Mouse (Mus musculus): ENCODE data around the gene Mrtfb. TPM values are rescaled to one million over a fixed set of nuclear protein-coding genes. Genes with fewer than 3 reads are reported as not detected.
A peak's percentile ranks its signal among the peaks of the same experiment; 100 is the strongest.
"Not testable (repeated sequence)": the region's sequence is repeated elsewhere in the genome, so short reads cannot be mapped to it uniquely, and the experiment has no call there.

Gene Mrtfb
- total RNA-seq, 2 experiments from 2014 or later, result 28.7 to 29.9 TPM

DNA sequence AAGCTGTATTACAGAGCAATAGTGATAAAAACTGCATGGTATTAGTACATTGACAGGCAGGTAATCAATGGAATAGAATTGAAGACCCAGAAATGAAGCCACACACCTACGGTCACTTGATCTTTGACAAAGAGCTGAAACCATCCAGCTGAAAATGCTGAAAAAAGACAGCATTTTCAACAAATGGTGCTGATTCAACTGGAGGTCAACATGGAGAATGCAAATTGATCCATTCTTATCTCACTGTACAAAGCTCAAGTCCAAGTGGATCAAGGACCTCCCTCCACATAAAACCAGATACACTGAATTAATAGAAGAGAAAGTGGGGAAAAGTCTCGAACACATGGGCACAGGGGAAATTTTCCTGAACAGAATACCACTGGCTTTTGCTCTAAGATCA lies 89.5 kb downstream of the Mrtfb start:
- intact Hi-C loops (cut with DNase I); DNase-seq: not testable (repeated sequence)

DNA sequence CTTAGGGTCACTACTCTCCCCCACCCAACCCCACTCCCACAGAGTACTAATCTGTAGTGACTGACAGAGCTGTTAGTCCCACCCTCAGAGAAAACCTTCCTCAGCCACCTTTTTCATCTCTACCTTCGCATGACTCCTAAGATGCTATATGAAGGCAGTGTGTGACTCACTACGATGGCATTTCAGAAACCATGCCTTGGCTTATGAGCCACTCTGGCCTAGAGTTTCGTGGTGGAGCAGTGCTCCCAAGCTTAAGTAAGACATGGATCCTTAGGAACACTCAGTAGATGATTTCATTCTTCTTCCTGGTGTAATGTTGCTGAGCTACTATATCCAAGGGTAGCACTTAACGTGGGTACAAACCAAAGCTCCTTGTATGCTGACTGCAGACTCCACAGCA lies 94.4 kb downstream of the Mrtfb start:
- intact Hi-C loops (cut with DNase I), result loop anchor here (1.0 kb wide), 1 partner anchor 190 kb away; no protein-coding TSS in a partner anchor
- DNase-seq, result no peak

DNA sequence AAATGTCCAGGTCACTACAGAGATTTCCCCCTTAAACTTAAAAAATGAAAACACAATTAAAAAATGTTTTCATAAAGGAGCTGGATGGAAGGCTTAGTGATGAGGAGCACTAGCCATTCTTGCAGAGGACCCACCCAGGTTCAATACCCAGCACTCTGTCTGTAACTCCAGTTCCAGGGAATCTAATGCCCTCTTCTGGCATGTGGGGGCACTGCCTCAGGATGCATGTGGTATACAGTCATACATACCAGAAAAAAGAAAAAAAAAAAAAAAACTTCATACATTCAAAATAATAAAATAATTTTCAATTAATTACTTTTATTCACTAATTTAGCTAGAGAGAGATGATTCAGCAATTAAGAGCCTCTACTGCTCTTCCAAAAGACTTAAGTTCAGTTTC lies 95.0 kb downstream of the Mrtfb start:
- DNase-seq, result no peak
- intact Hi-C loops (cut with DNase I), result loop anchor here (1.0 kb wide), 1 partner anchor 191 kb away; no protein-coding TSS in a partner anchor

DNA sequence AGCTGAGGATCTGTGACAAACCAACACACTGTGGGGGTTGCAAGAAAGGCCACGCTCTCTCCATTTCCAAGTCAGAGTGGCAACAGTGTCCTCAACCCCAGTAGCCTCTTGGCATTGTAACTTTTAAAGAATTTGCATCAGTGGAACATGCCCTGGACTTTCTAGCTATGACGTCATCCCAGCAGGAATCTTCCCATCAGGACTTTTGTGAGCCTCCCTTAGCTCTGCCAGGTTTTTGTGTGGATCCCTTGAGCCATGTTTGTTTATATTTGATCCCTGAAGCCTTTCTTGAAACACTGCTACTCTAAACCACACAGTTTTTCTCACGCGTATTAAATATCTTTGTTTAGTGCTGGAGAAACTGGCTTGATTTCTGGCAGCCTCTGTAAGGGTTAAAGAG lies 97.6 kb downstream of the Mrtfb start:
- intact Hi-C loops (cut with DNase I), result no loop called here

DNA sequence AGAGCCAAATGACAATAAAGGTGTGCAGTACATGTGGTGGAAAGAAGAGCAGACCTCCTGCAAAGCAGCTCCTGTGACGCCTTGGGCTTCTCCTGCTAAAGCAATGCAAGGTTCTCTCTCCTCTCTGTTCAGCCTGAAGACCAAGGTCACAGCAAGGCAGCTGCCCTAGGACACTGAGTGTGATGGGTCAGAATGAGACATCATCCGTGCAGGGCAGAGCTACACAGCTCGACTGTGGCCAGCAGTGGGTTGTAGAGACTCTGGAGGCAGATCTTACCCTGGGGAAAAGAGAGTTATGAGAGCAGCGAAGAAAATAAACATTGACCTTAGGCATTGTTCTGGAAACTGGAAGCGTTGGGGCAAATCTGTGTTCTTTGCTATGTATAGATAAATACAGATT lies 98.2 kb downstream of the Mrtfb start:
- intact Hi-C loops (cut with DNase I), result no loop called here
- DNase-seq, result no peak

More for the DNA sequence above, 97.6 kb downstream of the Mrtfb start:
- no peak for DNase-seq

DNA sequence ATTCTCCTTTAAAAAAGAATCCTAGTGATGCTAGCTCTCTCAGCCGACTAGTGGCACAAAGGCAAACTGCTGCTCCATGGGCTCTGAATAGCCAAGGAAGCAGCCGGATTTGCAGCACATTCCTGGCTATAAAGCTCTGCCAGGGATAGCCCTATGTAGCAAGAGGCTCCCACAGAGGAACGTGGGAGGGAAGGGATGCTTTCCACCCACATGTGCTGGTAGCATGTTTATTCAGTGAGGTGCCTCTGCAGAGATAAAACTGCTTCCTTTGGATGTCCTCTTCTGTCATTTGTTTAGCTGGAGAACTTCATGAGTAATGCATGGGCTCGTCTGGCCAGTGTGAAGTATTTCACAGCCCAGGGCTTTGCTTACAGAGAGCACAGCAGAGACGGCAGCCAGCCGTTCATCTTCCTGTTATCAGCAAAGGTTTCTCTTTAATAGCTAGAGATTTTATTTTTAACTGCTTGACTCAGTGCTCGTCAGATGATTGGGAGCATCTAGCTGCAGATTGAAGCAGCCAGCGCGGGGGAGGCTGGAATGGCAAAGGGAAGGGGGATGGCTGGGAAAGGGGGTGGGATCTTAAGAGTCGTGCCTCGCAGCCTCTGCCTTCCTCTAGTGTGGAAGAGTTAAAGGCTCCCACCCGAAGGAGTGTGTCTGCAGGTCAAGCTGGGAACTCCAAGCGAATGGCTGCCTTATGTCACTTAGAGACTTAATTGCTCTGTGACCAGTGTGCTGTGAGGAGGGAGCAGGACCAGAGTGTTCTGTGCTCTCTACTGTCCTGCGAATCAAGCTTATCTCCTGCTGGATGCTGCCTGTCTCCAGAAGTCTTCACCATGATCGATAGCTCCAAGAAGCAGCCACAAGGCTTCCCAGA lies 101.8 kb downstream of the Mrtfb start:
- intact Hi-C loops (cut with DNase I), result loop anchor here (2.0 kb wide), 2 partner anchors 15 to 101 kb away; partner anchors contain the start of gene Mrtfb
- peak; percentile 70 to 73 for DNase-seq

- no peak for DNase-seq
- intact Hi-C loops (cut with DNase I), result loop anchor here (2.0 kb wide), 1 partner anchor 14 kb away; no protein-coding TSS in a partner anchor
Observed at GRCm38 (mm10) chr16:13358741-13359140, 102.5 kb downstream of the Mrtfb start.

DNA sequence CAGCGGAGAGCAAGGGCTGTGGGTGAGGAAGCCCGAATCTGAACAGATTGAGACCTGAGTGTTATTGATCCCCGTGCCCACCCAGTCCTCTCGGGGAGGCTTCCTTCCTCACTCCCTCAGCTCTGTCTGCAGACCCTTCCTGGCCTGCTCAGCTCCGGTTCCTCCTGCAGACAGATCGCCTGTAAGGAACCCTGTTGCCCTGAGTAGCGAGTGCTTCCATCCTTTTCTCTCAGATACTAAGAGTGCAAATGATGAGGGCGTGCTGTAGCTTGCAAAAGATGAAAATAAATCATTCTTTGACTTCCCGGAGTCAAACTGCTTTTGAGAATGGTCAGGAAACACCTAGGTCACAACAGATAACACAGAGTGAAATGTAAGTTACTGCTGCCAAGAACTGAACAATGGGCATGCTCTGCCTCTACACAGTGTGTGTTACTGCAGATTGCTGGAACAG lies 103.2 kb downstream of the Mrtfb start:
- DNase-seq, result peak; percentile 23 to 37
- intact Hi-C loops (cut with DNase I), result loop anchor here (2.0 kb wide), 1 partner anchor 13 kb away; no protein-coding TSS in a partner anchor

DNA sequence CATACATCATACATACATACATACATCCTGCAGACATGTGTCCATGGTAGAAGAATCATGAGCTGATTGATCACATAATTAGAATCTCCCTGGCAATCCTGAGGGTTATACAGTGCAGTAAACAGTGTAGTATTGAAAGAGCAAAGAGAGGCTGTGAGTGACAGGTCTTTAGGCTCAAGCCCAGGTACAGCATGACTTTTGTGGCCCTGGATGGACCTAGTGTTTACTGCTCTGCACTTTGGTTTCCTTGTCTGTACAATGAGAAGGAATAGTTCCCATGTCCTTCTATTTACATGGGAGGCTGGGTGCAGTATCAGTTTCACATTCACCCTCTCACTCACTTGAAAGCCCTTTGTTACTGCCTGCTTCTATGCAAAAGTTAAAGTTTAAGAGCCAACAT lies 103.9 kb downstream of the Mrtfb start:
- intact Hi-C loops (cut with DNase I), result no loop called here
- DNase-seq, result no peak

GRCm38 (mm10) chr16:13360835-13361234 lies 104.6 kb downstream of the Mrtfb start:
- no peak for DNase-seq
- intact Hi-C loops (cut with DNase I), result no loop called here

- intact Hi-C loops (cut with DNase I), result no loop called here
- DNase-seq, result no peak
Observed at GRCm38 (mm10) chr16:13363141-13363540, 106.9 kb downstream of the Mrtfb start.

- DNase-seq, result no peak
- intact Hi-C loops (cut with DNase I), result no loop called here
Observed at GRCm38 (mm10) chr16:13364145-13364544, 107.9 kb downstream of the Mrtfb start.

DNA sequence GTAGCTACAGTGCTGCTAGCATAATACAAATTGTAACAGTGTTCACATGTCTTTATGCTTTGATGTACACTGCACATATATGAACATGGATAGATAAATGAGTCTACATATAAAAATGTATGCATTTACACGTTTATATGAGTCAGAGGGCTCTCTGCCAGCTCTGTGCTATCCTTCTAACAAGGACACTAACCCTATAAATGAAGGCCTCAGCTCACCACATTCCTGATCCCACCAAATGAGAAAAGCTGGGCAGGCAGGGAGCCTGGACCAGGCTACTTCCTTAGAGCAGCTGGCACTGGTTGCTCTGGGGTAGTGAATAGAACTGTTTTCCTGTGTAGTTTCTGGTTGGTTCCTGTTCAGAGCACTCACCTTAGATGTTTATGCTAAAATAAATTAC lies 110.0 kb downstream of the Mrtfb start:
- no peak for DNase-seq
- intact Hi-C loops (cut with DNase I), result no loop called here

DNA sequence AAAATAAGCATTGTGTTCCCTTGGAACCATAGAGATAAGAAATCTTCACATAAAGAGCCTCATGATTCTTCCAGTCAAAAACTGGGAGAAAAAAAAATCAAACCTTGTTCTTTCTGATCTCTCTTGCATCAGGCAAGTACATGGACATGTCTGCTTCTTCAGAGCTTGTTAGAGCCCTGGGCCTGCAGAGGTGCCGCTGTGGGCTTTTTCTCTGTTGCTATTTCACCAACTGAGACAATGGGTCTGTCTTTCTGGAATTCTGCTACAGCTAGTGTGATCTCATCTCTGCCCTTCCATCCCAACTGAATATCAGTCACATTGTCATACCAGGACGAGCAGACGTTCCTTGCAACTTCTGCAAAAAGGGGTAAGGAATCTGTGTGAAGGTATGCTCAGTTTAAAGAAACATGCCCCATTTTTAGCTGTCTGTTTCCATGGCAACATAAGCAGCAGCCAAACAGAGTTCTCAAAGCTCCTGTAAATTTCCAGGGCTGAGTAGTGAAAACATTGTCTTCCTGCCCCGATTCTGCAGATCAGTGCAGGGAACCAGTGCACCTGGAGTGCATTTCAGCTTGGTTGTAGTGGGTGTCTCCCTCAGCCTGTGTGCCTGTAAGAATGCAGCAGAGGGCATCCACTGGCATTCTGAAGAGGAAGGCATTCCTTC lies 110.7 kb downstream of the Mrtfb start:
- intact Hi-C loops (cut with DNase I), result no loop called here
- peak in 1 of 2 experiments; percentile 26 for DNase-seq

- intact Hi-C loops (cut with DNase I), result no loop called here
- no peak for DNase-seq
Observed at GRCm38 (mm10) chr16:13367466-13367856, 111.2 kb downstream of the Mrtfb start.

GRCm38 (mm10) chr16:13368645-13369044 lies 112.4 kb downstream of the Mrtfb start:
- intact Hi-C loops (cut with DNase I), result no loop called here
- no peak for DNase-seq

DNA sequence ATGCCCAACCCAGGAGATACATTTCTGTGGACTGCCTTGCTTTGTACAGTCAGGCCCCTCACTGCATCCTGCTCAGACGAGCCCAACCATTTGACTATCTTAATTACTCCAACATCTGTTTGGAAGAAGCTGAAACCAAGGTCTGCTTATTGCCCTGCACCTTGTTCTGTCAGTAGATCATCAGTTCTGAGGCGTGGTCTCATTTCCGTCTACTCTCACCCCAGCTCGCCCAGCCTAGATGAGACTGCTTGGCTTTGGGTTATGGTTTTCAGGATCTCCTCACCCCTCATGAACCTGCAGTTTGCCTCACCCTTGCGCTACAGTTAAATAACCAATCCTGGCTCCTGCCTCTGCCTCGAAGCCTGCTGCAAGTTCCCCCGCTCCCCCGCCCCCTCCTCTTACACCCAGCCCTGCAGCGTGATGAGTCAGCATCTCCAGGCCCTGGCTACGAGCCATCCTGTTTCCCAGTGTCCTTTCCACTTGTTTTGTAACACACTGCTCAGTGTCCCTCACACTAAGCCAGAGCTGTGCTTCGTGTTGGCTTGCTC lies 115.5 kb downstream of the Mrtfb start:
- intact Hi-C loops (cut with DNase I), result loop anchor here (2.0 kb wide), 1 partner anchor 13 kb away; no protein-coding TSS in a partner anchor
- peak; percentile 90 to 91 for DNase-seq

DNA sequence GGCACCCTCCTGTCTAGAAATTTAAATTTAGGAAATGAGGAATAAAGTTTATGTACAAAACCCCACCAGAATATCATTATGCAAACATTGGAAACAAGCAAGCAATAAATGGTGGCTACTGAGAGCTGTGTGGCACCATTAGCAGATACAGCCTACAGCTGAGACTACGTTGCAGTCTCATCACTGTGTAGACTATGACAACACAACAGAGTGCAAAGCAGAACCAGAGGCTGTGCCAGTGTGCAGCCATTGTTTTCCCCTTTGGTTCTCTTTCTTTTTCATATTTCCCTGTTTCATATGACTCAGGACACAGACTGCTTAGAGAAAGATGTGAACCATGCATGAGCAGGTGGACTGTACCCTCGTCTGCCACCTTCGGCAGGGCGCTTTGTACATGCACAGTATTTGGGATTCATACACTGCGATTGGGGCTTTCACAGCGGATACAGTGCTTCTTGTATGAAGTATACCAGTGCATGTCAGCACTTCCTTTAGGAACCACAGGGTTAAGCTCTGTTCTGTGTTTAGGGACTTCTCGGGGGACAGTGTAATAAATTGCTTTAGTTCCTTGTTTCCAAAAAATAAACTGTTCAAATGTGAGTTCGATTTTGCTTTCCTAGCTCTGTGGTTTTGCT lies 116.7 kb downstream of the Mrtfb start:
- DNase-seq, result no peak
- intact Hi-C loops (cut with DNase I), result loop anchor here (2.0 kb wide), 1 partner anchor 14 kb away; no protein-coding TSS in a partner anchor

GRCm38 (mm10) chr16:13376947-13377486 lies 120.7 kb downstream of the Mrtfb start:
- intact Hi-C loops (cut with DNase I), result no loop called here
- DNase-seq, result no peak

GRCm38 (mm10) chr16:13378157-13378556 lies 121.9 kb downstream of the Mrtfb start:
- intact Hi-C loops (cut with DNase I), result loop anchor here (2.0 kb wide), 1 partner anchor 61 kb away; no protein-coding TSS in a partner anchor

More at GRCm38 (mm10) chr16:13378157-13378556, 121.9 kb downstream of the Mrtfb start:
- DNase-seq, result peak; percentile 23 to 42
